Mouse (Mus musculus): ENCODE measurements around the gene Prkra.

GRCm38 (mm10) chr2:76655444-76655843 lies 7.6 kb upstream of the Prkra start:
- no peak for TF ChIP-seq CTCF (IDR thresholded peaks at IDR 0.05; ENCODE audit: low read depth, low read length)
- no peak for TF ChIP-seq EP300 (IDR thresholded peaks at IDR 0.05; ENCODE audit: insufficient read depth, low read depth, low read length)
- no peak for TF ChIP-seq POLR2A (IDR thresholded peaks at IDR 0.05; ENCODE audit: insufficient read depth, low read length)

Data from ES-Bruce4 (cell line).